Mouse (Mus musculus): ENCODE data around the gene Gm17428.

GRCm38 (mm10) chr14:54981934-54982333, 5.2 kb downstream of the Gm17428 start:
- no peak for TF ChIP-seq CTCF (IDR thresholded peaks at IDR 0.05; ENCODE audit: insufficient read depth, low read length)
- no peak for TF ChIP-seq POLR2A (IDR thresholded peaks at IDR 0.05; ENCODE audit: borderline replicate concordance, extremely low read depth, low read depth, low read length)
